Mouse (Mus musculus): Measurements from ENCODE around the gene Cks2.

The Cks2 gene

DNA sequence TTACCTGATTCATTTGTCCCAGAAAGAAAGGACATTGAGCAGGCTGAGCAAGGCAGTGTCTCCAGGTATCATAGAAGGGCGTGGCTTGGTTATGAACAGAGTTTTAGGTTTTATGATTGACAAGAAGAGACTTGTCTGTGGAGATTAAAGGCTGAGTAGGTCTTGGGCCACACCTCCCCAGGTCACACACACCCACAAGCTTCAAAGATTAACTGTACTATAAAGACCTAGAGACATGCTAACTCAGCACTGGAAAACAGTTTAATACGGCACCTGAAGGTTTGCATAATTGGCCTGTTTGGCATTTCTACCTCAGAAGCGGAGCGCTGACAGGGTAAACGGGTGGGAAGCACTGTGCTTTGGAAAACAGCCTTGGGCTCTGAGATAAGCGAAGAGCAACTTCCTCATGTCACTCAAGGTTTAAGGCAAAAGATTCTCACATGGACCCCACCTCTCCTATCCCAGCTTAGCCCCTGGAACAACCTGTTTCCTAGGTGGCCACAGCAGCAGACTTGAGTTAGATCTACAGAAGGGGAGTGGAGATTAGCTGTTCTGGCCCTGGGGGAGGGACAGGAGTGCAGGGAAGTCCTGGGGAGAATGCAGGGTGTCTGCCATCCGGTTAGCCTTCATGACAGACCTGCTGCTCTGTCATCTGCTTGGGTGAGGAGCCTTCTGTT is 40.4 kb downstream of the Cks2 start:
- DNase-seq, result no peak

DNA sequence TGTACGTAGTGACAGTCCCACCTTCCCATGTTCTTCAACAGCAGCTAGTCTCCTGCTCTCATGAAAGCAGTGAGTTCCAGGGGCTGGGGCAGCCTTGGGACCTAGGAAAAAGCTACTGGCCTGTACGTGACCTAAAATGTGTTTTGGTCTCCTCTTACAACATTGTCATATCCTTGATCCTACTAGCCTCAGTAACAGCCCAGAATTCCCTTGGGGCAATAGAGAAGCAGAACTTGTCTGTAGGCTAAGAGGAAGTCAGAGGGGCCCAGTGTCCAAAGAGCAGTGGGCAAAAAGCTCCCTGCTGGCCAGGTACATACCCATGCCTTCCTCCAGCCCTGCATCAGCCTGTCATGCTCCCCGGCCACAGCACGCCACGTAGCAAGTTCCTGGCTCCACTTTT is 41.9 kb downstream of the Cks2 start:
- DNase-seq, result no peak

DNA sequence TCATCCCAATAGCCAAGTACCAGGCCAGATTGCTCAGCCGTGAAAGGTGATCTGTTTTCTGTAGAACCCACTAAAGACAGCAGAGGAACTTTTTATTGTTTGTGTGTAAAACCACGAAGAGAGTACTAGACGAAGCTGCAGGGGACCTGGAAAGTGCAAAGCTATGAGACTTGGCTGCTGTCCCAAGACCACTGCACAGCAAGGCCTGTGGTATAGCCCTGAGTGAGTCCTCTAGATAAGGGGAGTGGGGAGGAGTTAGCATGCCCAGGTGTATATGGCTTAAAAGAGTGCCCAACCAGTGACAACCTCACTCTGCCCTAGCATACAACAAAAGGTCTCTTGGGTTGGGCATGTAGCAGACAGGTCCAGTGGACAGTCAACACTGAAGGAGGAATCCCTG is 43.7 kb downstream of the Cks2 start:
- no peak for DNase-seq

DNA sequence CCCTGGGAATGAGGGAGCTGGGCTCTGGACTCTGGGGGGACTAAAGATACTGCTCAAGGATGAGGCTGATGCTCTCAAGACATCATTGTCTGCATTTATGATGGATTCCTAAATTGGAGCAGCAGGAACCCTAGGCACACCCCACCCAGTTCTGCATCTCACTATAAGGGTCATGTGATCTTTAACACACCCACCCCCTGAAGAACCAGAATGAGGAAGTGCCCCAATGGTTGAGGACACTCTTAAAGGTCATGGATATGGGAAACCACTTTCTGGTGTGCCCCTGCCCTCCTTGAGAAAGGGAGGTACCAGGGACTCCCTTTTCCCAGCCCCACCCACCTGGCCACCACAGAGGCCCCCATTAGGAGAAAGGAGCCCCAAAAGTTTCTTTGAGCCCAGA is 51.4 kb downstream of the Cks2 start:
- DNase-seq, result no peak

DNA sequence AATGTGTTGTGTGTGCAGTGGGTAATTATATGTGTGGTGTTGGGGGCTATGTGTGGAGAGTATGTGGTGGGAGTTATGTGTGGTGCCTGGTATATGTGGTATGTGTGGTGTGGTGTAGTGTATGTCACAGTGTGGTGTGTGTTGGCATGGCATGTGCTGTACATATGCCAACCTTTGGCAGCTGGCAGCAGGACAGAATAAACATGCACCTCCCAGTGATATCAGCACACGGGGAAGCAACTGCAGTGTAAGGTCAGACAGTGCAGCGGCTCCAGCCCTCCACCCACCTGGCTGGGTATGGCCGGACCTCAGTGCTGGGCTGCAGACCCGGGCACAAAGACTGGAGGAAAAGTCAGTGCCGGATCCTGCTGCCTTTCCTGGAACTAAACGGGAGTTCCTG is 52.4 kb downstream of the Cks2 start:
- DNase-seq, result no peak

DNA sequence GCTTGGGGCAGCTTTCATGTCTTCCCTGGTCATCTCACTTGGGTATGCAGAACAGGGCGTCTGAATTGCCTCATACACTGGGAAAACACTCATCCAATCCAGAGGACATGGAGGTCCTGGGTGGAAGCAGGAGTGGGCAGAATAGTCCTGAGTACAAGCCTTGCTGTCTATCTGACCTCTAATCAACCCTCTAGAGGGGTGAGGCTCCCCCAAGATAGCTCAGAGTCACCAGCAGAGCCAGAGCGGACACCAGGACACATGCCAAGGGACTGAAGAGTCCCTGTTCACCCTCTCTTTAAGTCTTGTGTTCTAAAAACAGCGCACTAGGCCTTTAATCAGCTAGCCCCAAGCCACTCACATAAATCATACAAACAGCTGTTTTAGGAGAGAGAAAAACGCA is 52.9 kb downstream of the Cks2 start:
- DNase-seq, result no peak

DNA sequence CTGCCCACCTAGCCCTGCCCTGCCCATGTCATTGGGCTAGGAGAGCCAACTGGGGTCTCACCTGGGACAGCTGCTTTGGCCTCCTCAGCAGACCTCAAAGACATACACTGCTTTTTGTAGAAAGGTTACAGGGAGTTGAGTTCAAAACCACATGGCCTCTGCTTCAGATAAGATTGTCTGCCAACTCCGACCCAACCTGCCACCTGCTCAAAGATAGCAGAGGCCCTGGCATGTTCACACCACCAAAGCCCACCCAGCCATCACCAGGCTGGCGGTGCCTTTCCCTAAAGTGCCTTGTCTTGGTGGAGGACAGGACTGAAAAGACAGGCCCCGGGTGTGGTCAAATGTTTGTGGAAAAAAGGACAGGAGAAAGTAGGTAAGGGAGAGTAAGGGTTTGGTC is 53.3 kb downstream of the Cks2 start:
- DNase-seq, result no peak
